Mouse (Mus musculus): ENCODE results near the gene Cdkal1.

- TF ChIP-seq GATA1 (IDR thresholded peaks at IDR 0.05; ENCODE audit: borderline replicate concordance, low read length): no peak
- TF ChIP-seq FLI1 (IDR thresholded peaks at IDR 0.05; ENCODE audit: low read length): no peak
These were observed 499.4 kb downstream of the Cdkal1 start for GRCm38 (mm10) chr13:29356158-29356485.

Data from megakaryocyte, embryonic 14.5 days (primary cell).